Mouse (Mus musculus) liver, embryonic 14.5 days (tissue): ENCODE data around the gene Gtf3c5.

ENCODE experiments used
- CTCF ChIP-seq: IDR thresholded peaks from 2 replicates; pipeline ENCODE4 v1.5.1; 2016; ENCODE audit warnings: antibody characterized with exemption, low read depth, control low read depth
- EP300 ChIP-seq: IDR thresholded peaks from 2 replicates; pipeline ENCODE4 v1.6.1; 2016; ENCODE audit warnings: antibody characterized with exemption, low read depth

DNA sequence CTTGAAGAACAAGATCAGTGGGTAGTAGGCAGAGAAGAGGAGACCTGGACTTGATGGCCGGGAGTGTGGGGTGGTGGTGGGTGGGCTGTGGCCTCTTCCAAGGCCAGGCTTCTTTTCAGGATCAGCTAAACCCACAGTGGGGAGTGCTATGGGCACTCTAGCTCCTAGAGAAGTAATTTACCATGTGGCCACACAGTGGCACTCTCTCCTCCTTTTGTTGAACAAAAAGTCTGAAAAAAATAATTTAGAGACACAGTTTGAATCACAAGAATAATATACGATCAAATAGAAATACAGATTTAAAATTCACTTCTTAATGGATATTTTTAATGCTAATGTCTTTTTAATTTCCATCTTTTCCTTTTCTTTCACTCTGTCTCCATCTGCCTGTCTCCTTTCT lies 44.5 kb upstream of the Gtf3c5 start:
- peak; percentile 17; the same call in 1 of the 2 replicates for TF ChIP-seq CTCF
- TF ChIP-seq EP300: no peak
